Mouse (Mus musculus) thymus, adult 2 months (tissue): ENCODE measurements around the gene Ltbp1.

Experiments used
- CTCF ChIP-seq: fragments of 200-500 bp; IDR thresholded peaks from 2 replicates; pipeline ENCODE4 v1.5.1; 2012; ENCODE audit warnings: mild to moderate bottlenecking, control low read depth, low read length, moderate library complexity, borderline replicate concordance; ENCODE audit not compliant: control insufficient read depth, poor library complexity, insufficient read depth; ENCODE audit errors: extremely low read depth
- POLR2A ChIP-seq: fragments of 200-500 bp; IDR thresholded peaks from 2 replicates; pipeline ENCODE4 v1.6.1; 2012; ENCODE audit warnings: mild to moderate bottlenecking, low read length, control low read depth, moderate library complexity; ENCODE audit not compliant: control insufficient read depth, poor library complexity, insufficient read depth; ENCODE audit errors: extremely low read depth

GRCm38 (mm10) chr17:75216362-75216761 lies 211.0 kb downstream of the Ltbp1 start:
- TF ChIP-seq CTCF = no peak
- TF ChIP-seq POLR2A = no peak
